Mouse (Mus musculus) heart, postnatal 0 days (tissue): Measurements from ENCODE around the gene Bhlhe40. TPM values are rescaled to one million over a fixed set of nuclear protein-coding genes. Genes with fewer than 3 reads are reported as not detected.

Experiments used
- ATAC-seq: fragments of 200-750 bp; cut with Nextera tagmentation; 2 replicates; pipeline ENCODE4 v1.8.0; 2017; ENCODE audit warnings: low read depth, moderate number of reproducible peaks, moderate library complexity; ENCODE audit not compliant: insufficient read depth
- DNase-seq: peaks from one replicate; pipeline ENCODE4 v3.0.0-alpha.2; 2016; ENCODE audit warnings: low spot score
- H3K27ac ChIP-seq: fragments of 300-500 bp; sonication (generic); 2 replicates; pipeline ENCODE4 v1.5.1; 2014; ENCODE audit warnings: low read depth, mild to moderate bottlenecking
- H3K27me3 ChIP-seq: fragments of 300-500 bp; sonication (generic); 2 replicates; pipeline ENCODE4 v1.6.1; 2014; ENCODE audit warnings: low read length, mixed read lengths; ENCODE audit not compliant: control insufficient read depth, insufficient read depth
- H3K36me3 ChIP-seq: fragments of 300-500 bp; sonication (generic); replicated peaks from 2 replicates; pipeline ENCODE4 v1.6.1; 2014; ENCODE audit warnings: low read length, mixed read lengths; ENCODE audit not compliant: control insufficient read depth, insufficient read depth
- H3K4me1 ChIP-seq: fragments of 300-500 bp; sonication (generic); 2 replicates; pipeline ENCODE4 v1.6.1; 2014; ENCODE audit warnings: antibody characterized with exemption; ENCODE audit not compliant: control insufficient read depth, insufficient read depth
- H3K4me2 ChIP-seq: fragments of 300-500 bp; sonication (generic); 2 replicates; pipeline ENCODE4 v1.6.1; 2014; ENCODE audit warnings: low read depth, mild to moderate bottlenecking, low read length, moderate library complexity
- H3K4me3 ChIP-seq: fragments of 300-500 bp; sonication (generic); 2 replicates; pipeline ENCODE4 v1.5.1; 2014; ENCODE audit warnings: low read depth, low read length
- H3K9ac ChIP-seq: fragments of 300-500 bp; sonication (generic); replicated peaks from 2 replicates; pipeline ENCODE4 v1.6.1; 2014; ENCODE audit warnings: low read depth, low read length, mixed read lengths
- H3K9me3 ChIP-seq: fragments of 300-500 bp; sonication (generic); replicated peaks from 2 replicates; pipeline ENCODE4 v1.6.1; 2016; ENCODE audit warnings: low read length; ENCODE audit not compliant: control insufficient read depth
- CTCF ChIP-seq: IDR thresholded peaks from 2 replicates; pipeline ENCODE4 v1.5.1; 2016; ENCODE audit warnings: antibody characterized with exemption, control low read depth, low read depth
- EP300 ChIP-seq: IDR thresholded peaks from 2 replicates; pipeline ENCODE4 v1.6.1; 2016; ENCODE audit warnings: antibody characterized with exemption, low read depth
- WGBS: fragments of 180-500 bp; shearing (Covaris S2); extraction: QIAGEN DNeasy Blood & Tissue Kit; methylation state at CpG from one replicate; pipeline ENCODE4 v1.1.7; 2014; 5-methylcytosine and 5-hydroxymethylcytosine counted together
- polyA plus RNA-seq: library from polyadenylated mRNA; unstranded; fragments of >200 nt; fragmentation: Nextera tagmentation; extraction: Ambion mirVana; gene quantifications from 2 replicates; pipeline ENCODE4 v1.2.1, GENCODE M21; 2015
- total RNA-seq: library from RNA; depleted of rRNA; stranded (reverse); fragments of >200 nt; gene quantifications from 2 replicates; pipeline ENCODE4 v1.2.3, GENCODE M21; 2014; ENCODE audit warnings: low replicate concordance; rRNA removed

Bhlhe40 gene
- total and polyA plus RNA-seq, 2 experiments from 2014 or later = 11.8 to 19.7 TPM

- DNase-seq (no peak), ATAC-seq (no peak)
- TF ChIP-seq EP300 (no peak), CTCF (no peak)
- H3K4me1 ChIP-seq = no peaks in the 10 kb centered on the region
- H3K9ac ChIP-seq = no peak overlapping the region
- no peaks in the 10 kb centered on the region for H3K27me3 ChIP-seq
- H3K27ac ChIP-seq = no peak overlapping the region
- no peaks in the 10 kb centered on the region for H3K9me3 ChIP-seq
- no peak overlapping the region for H3K4me2 ChIP-seq
- 37% methylated on average over 7 of the region's 7 CpGs for whole genome bisulfite sequencing
- H3K4me3 ChIP-seq = no peak overlapping the region
- no peaks in the 10 kb centered on the region for H3K36me3 ChIP-seq
These were observed 52.9 kb downstream of the Bhlhe40 start for GRCm38 (mm10) chr6:108713175-108713974.

Other genes starting within 250 kb of the Bhlhe40 start
- gene Arl8b, start 122.5 kb downstream of the Bhlhe40 start, total RNA-seq = 42.7 and 47.0 TPM in 2 replicates
- 52.7 and 54.7 TPM in 2 replicates for gene Arl8b, start 122.5 kb downstream of the Bhlhe40 start, polyA plus RNA-seq
- 12.8 and 19.8 TPM in 2 replicates for gene Edem1, start 168.0 kb downstream of the Bhlhe40 start, total RNA-seq
- gene Edem1, start 168.0 kb downstream of the Bhlhe40 start, polyA plus RNA-seq = 5.1 and 5.9 TPM in 2 replicates